Mouse (Mus musculus) MEL (cell line): ENCODE measurements around the gene Itga9. TPM values are rescaled to one million over a fixed set of nuclear protein-coding genes. Genes with fewer than 3 reads are reported as not detected.

Experiments
- DNase-seq: peaks from one replicate; pipeline ENCODE4 v3.0.0; 2011; ENCODE audit warnings: low read depth, low spot score
- H3K27ac ChIP-seq: 2 replicates; pipeline ENCODE4 v1.5.1; 2012; ENCODE audit warnings: low read depth, mild to moderate bottlenecking, control low read depth, low read length, moderate library complexity; ENCODE audit not compliant: control insufficient read depth
- H3K27me3 ChIP-seq, 2 experiments: fragments of 150-350 bp in 1 of 2; sonication (generic) in 1 of 2; 2 replicates each; pipeline ENCODE4 v1.6.1; 2012; ENCODE audit warnings: low read length in 2 of 2, mild to moderate bottlenecking in 2 of 2, improper control_type of control experiment in 1 of 2, moderate library complexity in 1 of 2; ENCODE audit not compliant: insufficient read depth in 2 of 2, control insufficient read depth in 1 of 2
- H3K36me3 ChIP-seq, 2 experiments: 2 replicates each; pipeline ENCODE4 v1.6.1; 2012 to 2014; ENCODE audit warnings: low read length in 2 of 2, improper control_type of control experiment in 1 of 2, inconsistent platforms in 1 of 2, mild to moderate bottlenecking in 1 of 2; ENCODE audit not compliant: insufficient read depth in 2 of 2, control insufficient read depth in 1 of 2
- H3K4me1 ChIP-seq, 2 experiments: fragments of 150-350 bp in 1 of 2; sonication (generic) in 1 of 2; 2 replicates each; pipeline ENCODE4 v1.6.1; 2012; ENCODE audit warnings: low read length in 2 of 2, improper control_type of control experiment in 1 of 2, mild to moderate bottlenecking in 1 of 2; ENCODE audit not compliant: insufficient read depth in 2 of 2, control insufficient read depth in 1 of 2
- H3K4me3 ChIP-seq, 2 experiments: fragments of 150-350 bp in 1 of 2; sonication (generic) in 1 of 2; 2 replicates each; pipeline ENCODE4 v1.5.1; 2012; ENCODE audit warnings: low read depth in 2 of 2, low read length in 2 of 2, mild to moderate bottlenecking in 2 of 2, moderate library complexity in 2 of 2, control low read depth in 1 of 2, improper control_type of control experiment in 1 of 2; ENCODE audit not compliant: control insufficient read depth in 1 of 2, insufficient read depth in 1 of 2
- H3K79me2 ChIP-seq: 2 replicates; pipeline ENCODE4 v1.6.1; 2012; ENCODE audit warnings: mild to moderate bottlenecking, low read length, moderate library complexity; ENCODE audit not compliant: control insufficient read depth, poor library complexity, insufficient read depth
- H3K9ac ChIP-seq: 2 replicates; pipeline ENCODE4 v1.6.1; 2012; ENCODE audit warnings: low read depth, mild to moderate bottlenecking, control low read depth, low read length, moderate library complexity; ENCODE audit not compliant: control insufficient read depth, poor library complexity, severe bottlenecking
- H3K9me3 ChIP-seq: fragments of 150-350 bp; sonication (generic); replicated peaks from 2 replicates; pipeline ENCODE4 v1.6.1; 2012; ENCODE audit warnings: mild to moderate bottlenecking, low read length, improper control_type of control experiment, moderate library complexity; ENCODE audit not compliant: insufficient read depth
- BHLHE40 ChIP-seq: IDR thresholded peaks from 2 replicates; pipeline ENCODE4 v1.6.1; 2012; ENCODE audit warnings: low read depth, mild to moderate bottlenecking, inconsistent platforms, low read length, improper control_type of control experiment, borderline replicate concordance
- CHD2 ChIP-seq: IDR thresholded peaks from 2 replicates; pipeline ENCODE4 v1.6.1; 2011; ENCODE audit warnings: low read length, improper control_type of control experiment
- ELF1 ChIP-seq: IDR thresholded peaks from 2 replicates; pipeline ENCODE4 v1.6.1; 2014; ENCODE audit warnings: low read depth, mild to moderate bottlenecking, inconsistent platforms, low read length, improper control_type of control experiment, moderate library complexity
- GABPA ChIP-seq: IDR thresholded peaks from 2 replicates; pipeline ENCODE4 v1.6.1; 2012; ENCODE audit warnings: low read depth, mild to moderate bottlenecking, inconsistent platforms, low read length, improper control_type of control experiment, moderate library complexity
- GATA1 ChIP-seq: IDR thresholded peaks from 2 replicates; pipeline ENCODE4 v1.6.1; 2011; ENCODE audit warnings: low read depth, low read length, improper control_type of control experiment
- KAT2A ChIP-seq: conservative IDR thresholded peaks from 2 replicates; pipeline ENCODE4 v1.6.1; 2012; ENCODE audit warnings: low read depth, low read length, improper control_type of control experiment, inconsistent platforms
- MAFK ChIP-seq: IDR thresholded peaks from 2 replicates; pipeline ENCODE4 v1.6.1; 2011; ENCODE audit warnings: low read depth, mild to moderate bottlenecking, low read length, improper control_type of control experiment, borderline replicate concordance
- MYB ChIP-seq: IDR thresholded peaks from 2 replicates; pipeline ENCODE4 v1.6.1; 2011; ENCODE audit warnings: mild to moderate bottlenecking, low read depth, low read length, improper control_type of control experiment
- NELFE ChIP-seq: IDR thresholded peaks from 2 replicates; pipeline ENCODE4 v1.6.1; 2011; ENCODE audit warnings: low read depth, low read length, improper control_type of control experiment
- POLR2AphosphoS2 ChIP-seq: IDR thresholded peaks from 2 replicates; pipeline ENCODE4 v1.6.1; 2011; ENCODE audit warnings: low read length, improper control_type of control experiment
- POLR2AphosphoS5 ChIP-seq: IDR thresholded peaks from 2 replicates; pipeline ENCODE4 v1.6.1; 2012; ENCODE audit warnings: low read depth, borderline replicate concordance, mild to moderate bottlenecking, inconsistent platforms, low read length, moderate library complexity, mixed read lengths
- RAD21 ChIP-seq: IDR thresholded peaks from 2 replicates; pipeline ENCODE4 v1.6.1; 2011; ENCODE audit warnings: mild to moderate bottlenecking, low read depth, low read length, improper control_type of control experiment
- TAL1 ChIP-seq: IDR thresholded peaks from 2 replicates; pipeline ENCODE4 v1.6.1; 2012; ENCODE audit warnings: mild to moderate bottlenecking, inconsistent platforms, low read length, moderate library complexity, mixed read lengths
- TBP ChIP-seq: IDR thresholded peaks from 2 replicates; pipeline ENCODE4 v1.8.0; 2011; ENCODE audit warnings: low read depth, low read length, improper control_type of control experiment
- TCF12 ChIP-seq: IDR thresholded peaks from 2 replicates; pipeline ENCODE4 v1.6.1; 2014; ENCODE audit warnings: low read depth, mild to moderate bottlenecking, inconsistent platforms, low read length, improper control_type of control experiment, moderate library complexity
- USF2 ChIP-seq, 2 experiments: IDR thresholded peaks; 2 replicates each; pipeline ENCODE4 v1.6.1; 2011 to 2012; ENCODE audit warnings: improper control_type of control experiment in 2 of 2, low read length in 2 of 2, borderline replicate concordance in 1 of 2, inconsistent platforms in 1 of 2, low read depth in 1 of 2, mild to moderate bottlenecking in 1 of 2; ENCODE audit not compliant: insufficient read depth in 1 of 2
- ZC3H11A ChIP-seq: IDR thresholded peaks from 2 replicates; pipeline ENCODE4 v1.6.1; 2012; ENCODE audit warnings: low read depth, mild to moderate bottlenecking, inconsistent platforms, low read length, improper control_type of control experiment
- ZKSCAN1 ChIP-seq: IDR thresholded peaks from 2 replicates; pipeline ENCODE4 v1.6.1; 2012; ENCODE audit warnings: low read depth, mild to moderate bottlenecking, inconsistent platforms, low read length, improper control_type of control experiment, moderate library complexity
- ZMIZ1 ChIP-seq: IDR thresholded peaks from 2 replicates; pipeline ENCODE4 v1.6.1; 2012; ENCODE audit warnings: low read depth, mild to moderate bottlenecking, inconsistent platforms, low read length, improper control_type of control experiment, moderate library complexity
- polyA plus RNA-seq, 2 experiments: library from polyadenylated mRNA; stranded (reverse) in 1 of 2; unstranded in 1 of 2; fragments of >175 nt in 1 of 2; fragments of >200 nt in 1 of 2; gene quantifications; 2 replicates each; pipeline versions ENCODE4 v1.2.1 to v1.2.4; 2012; ENCODE audit warnings: low replicate concordance in 2 of 2, low read depth in 1 of 2; ENCODE audit not compliant: insufficient read length in 2 of 2, insufficient read depth in 1 of 2, missing spikeins in 1 of 2
- total RNA-seq: library from RNA; depleted of rRNA; stranded (reverse); fragments of 300-350 nt; gene quantifications from 2 replicates; pipeline ENCODE4 v1.2.3, GENCODE M21; 2012

Itga9 gene
- total and polyA plus RNA-seq, 3 experiments: 0.19 to 0.21 TPM; not detected in 1

GRCm38 (mm10) chr9:118658159-118658558 lies 51.7 kb downstream of the Itga9 start (continued):
- no peak for TF ChIP-seq KAT2A

GRCm38 (mm10) chr9:118659809-118660208 lies 53.3 kb downstream of the Itga9 start:
- no peaks in the 10 kb centered on the region for H3K27me3 ChIP-seq
- TF ChIP-seq CHD2 (no peak), RAD21 (no peak), USF2 (IDR thresholded peaks at IDR 0.05; ENCODE audit: borderline replicate concordance in 1 of 2, insufficient read depth in 1 of 2, low read depth in 1 of 2, low read length in 2 of 2) (no peak), GABPA (no peak), TCF12 (no peak), ZC3H11A (no peak), GATA1 (no peak), ELF1 (no peak), TBP (no peak), TAL1 (no peak)
- H3K4me1 ChIP-seq: peaks cover 3 to 8% of the 10 kb centered on the region in 2 experiments; a peak in 2 of 4 replicates
- no peak for DNase-seq
- H3K4me3 ChIP-seq: no peak overlapping the region
- H3K9me3 ChIP-seq: no peaks in the 10 kb centered on the region
- no peaks in the 10 kb centered on the region for H3K36me3 ChIP-seq
- H3K9ac ChIP-seq: no peak overlapping the region
- no peak overlapping the region for H3K27ac ChIP-seq
- H3K79me2 ChIP-seq: no peaks in the 10 kb centered on the region

- no peaks in the 10 kb centered on the region for H3K9me3 ChIP-seq
These were observed 53.8 kb downstream of the Itga9 start for GRCm38 (mm10) chr9:118660259-118660658.

More at GRCm38 (mm10) chr9:118660259-118660658, 53.8 kb downstream of the Itga9 start:
- Histone ChIP-seq H3K36me3 (no peaks in the 10 kb centered on the region), H3K4me3 (no peak overlapping the region), H3K4me1 (peaks cover 3 to 8% of the 10 kb centered on the region in 2 experiments; a peak in 2 of 4 replicates), H3K79me2 (no peaks in the 10 kb centered on the region), H3K9ac (no peak overlapping the region), H3K27ac (no peak overlapping the region), H3K27me3 (no peaks in the 10 kb centered on the region)
- TF ChIP-seq ZKSCAN1: no peak
- TF ChIP-seq ZMIZ1: no peak
- no peak for TF ChIP-seq POLR2AphosphoS5
- TF ChIP-seq BHLHE40: no peak
- no peak for TF ChIP-seq MAFK
- no peak for TF ChIP-seq POLR2AphosphoS2
- TF ChIP-seq GATA1: no peak
- no peak for TF ChIP-seq MYB
- TF ChIP-seq NELFE: no peak
- no peak for DNase-seq
